8 mouse cellular contexts compared by ENCODE assay signal in genomic region chr3:148248617-148249016, GRCm38 (mm10).
DNase-seq lines count a peak whose midpoint lies in the region; ATAC-seq lines count a peak whose summit lies in the region.

No protein-coding gene starts in this region.

- intact Hi-C loops in heart, postnatal 36 days (cut with DNase I) = loop anchor here (2.0 kb wide), 1 partner anchor 84 kb away; no protein-coding TSS in a partner anchor

- peak; percentile 6 for DNase-seq in layer of hippocampus, adult 11-12 months (ENCODE audit: low spot score)
- DNase-seq in layer of hippocampus, adult 9-10 months (ENCODE audit: low spot score) = no peak
- peak; percentile 35 for DNase-seq in adrenal gland, adult 8-10 months
- DNase-seq in cerebellum, adult 9-10 months = peak; percentile 43
- peak; percentile 70 to 75 for DNase-seq in heart, postnatal 36 days
- no peak for DNase-seq in embryo, embryonic 9.5 days (ENCODE audit: extremely low spot score)
- no peak for DNase-seq in MN1 (ENCODE audit: low spot score)

- peak; percentile 99 for ATAC-seq in megakaryocyte progenitor cell, adult 5-6 weeks (replicated peaks; ENCODE audit: poor library complexity)

Comparison
In these comparisons a context has a peak if more than half of its experiments do, and no peak if none do; other contexts are left out.
1. DNase-seq: peak in layer of hippocampus, adult 11-12 months (single experiment), adrenal gland, adult 8-10 months (single experiment), cerebellum, adult 9-10 months (single experiment) and heart, postnatal 36 days (2 of 2); none in layer of hippocampus, adult 9-10 months (single experiment), embryo, embryonic 9.5 days (single experiment) and MN1 (single experiment).